Mouse (Mus musculus): ENCODE data around the gene Trmt2a. TPM values are rescaled to one million over a fixed set of nuclear protein-coding genes. Genes with fewer than 3 reads are reported as not detected.

Trmt2a gene
- total and polyA plus RNA-seq, 2 experiments, result 14.6 to 19.4 TPM

- Histone ChIP-seq H3K4me3 (ENCODE audit: insufficient read depth, low read depth, low read length) (no peak overlapping the region), H3K9ac (ENCODE audit: low read depth, low read length) (no peak overlapping the region), H3K79me2 (ENCODE audit: control insufficient read depth, insufficient read depth, low read length) (no peaks in the 10 kb centered on the region), H3K27ac (replicated peaks; ENCODE audit: insufficient read depth, low read depth, low read length) (no peak overlapping the region), H3K27me3 (ENCODE audit: control insufficient read depth, insufficient read depth, low read length) (no peaks in the 10 kb centered on the region), H3K36me3 (ENCODE audit: control insufficient read depth, insufficient read depth, low read length) (no peaks in the 10 kb centered on the region), H3K4me1 (ENCODE audit: control insufficient read depth, insufficient read depth, low read length) (no peaks in the 10 kb centered on the region)
- DNase-seq (ENCODE audit: extremely low read depth, low read depth, low spot score), result no peak
- WGBS, result 83% methylated on average over 9 of the region's 9 CpGs
- no peak for TF ChIP-seq POLR2A (IDR thresholded peaks at IDR 0.05; ENCODE audit: extremely low read depth, insufficient read depth, low read length)
- TF ChIP-seq CTCF (IDR thresholded peaks at IDR 0.05; ENCODE audit: low read depth, low read length), result no peak
Measured at GRCm38 (mm10) chr16:18218580-18218996, 29.9 kb upstream of the Trmt2a start.

DNA sequence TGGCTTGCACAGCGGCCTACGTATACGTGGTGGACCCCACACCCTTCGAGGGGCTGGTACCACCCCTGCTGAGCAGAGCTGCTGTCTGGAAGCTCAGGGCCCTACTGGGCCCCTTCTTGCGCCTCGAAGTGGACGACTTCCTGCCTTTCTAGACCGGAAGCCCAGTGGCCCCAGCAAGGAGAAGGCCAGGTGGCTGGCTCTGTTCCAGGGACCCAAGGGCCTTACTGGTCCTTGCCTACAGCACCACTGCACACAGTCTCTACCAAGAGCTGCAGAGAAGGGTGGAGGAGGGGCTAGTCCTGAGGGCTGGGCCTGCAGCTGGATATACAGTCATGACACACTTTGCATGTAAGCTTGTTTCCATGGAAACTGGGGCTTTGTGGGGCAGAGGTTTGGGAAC, 28.5 kb upstream of the Trmt2a start:
- H3K4me1 ChIP-seq (ENCODE audit: control insufficient read depth, insufficient read depth, low read length), result no peaks in the 10 kb centered on the region
- H3K4me3 ChIP-seq (ENCODE audit: insufficient read depth, low read depth, low read length), result no peak overlapping the region
- DNase-seq (ENCODE audit: extremely low read depth, low read depth, low spot score), result no peak
- no peak overlapping the region for H3K27ac ChIP-seq (replicated peaks; ENCODE audit: insufficient read depth, low read depth, low read length)
- H3K9ac ChIP-seq (ENCODE audit: low read depth, low read length), result no peak overlapping the region
- 63% methylated on average over 8 of the region's 8 CpGs for WGBS
- no peaks in the 10 kb centered on the region for H3K36me3 ChIP-seq (ENCODE audit: control insufficient read depth, insufficient read depth, low read length)
- no peaks in the 10 kb centered on the region for H3K27me3 ChIP-seq (ENCODE audit: control insufficient read depth, insufficient read depth, low read length)
- H3K79me2 ChIP-seq (ENCODE audit: control insufficient read depth, insufficient read depth, low read length), result no peaks in the 10 kb centered on the region
- TF ChIP-seq CTCF (IDR thresholded peaks at IDR 0.05; ENCODE audit: low read depth, low read length) (no peak), POLR2A (IDR thresholded peaks at IDR 0.05; ENCODE audit: extremely low read depth, insufficient read depth, low read length) (no peak)

GRCm38 (mm10) chr16:18220856-18221542, 27.5 kb upstream of the Trmt2a start:
- DNase-seq (ENCODE audit: extremely low read depth, low read depth, low spot score), result no peak
- WGBS, result 90% methylated on average over 6 of the region's 6 CpGs

DNA sequence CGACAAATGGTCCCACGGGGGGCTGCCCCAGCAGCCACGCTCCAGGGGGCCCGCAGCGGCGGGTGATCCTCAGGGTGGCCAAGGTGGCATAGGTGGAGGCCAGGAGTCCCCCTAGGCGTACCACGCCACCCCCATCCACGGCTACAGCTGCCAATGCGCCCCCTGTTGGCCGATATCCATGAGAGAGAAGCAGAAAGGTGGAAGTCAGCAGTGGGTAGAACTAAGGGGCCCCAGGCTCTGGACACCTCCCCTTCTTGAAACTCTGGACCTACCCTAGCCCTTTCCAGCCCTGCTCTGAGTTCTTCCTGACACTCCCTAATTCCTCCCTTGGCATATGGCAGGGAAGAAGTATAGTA, 27.0 kb upstream of the Trmt2a start:
- Histone ChIP-seq H3K9ac (ENCODE audit: low read depth, low read length) (no peak overlapping the region), H3K79me2 (ENCODE audit: control insufficient read depth, insufficient read depth, low read length) (no peaks in the 10 kb centered on the region), H3K4me3 (ENCODE audit: insufficient read depth, low read depth, low read length) (no peak overlapping the region), H3K27me3 (ENCODE audit: control insufficient read depth, insufficient read depth, low read length) (no peaks in the 10 kb centered on the region), H3K36me3 (ENCODE audit: control insufficient read depth, insufficient read depth, low read length) (no peaks in the 10 kb centered on the region), H3K27ac (replicated peaks; ENCODE audit: insufficient read depth, low read depth, low read length) (no peak overlapping the region), H3K4me1 (ENCODE audit: control insufficient read depth, insufficient read depth, low read length) (no peaks in the 10 kb centered on the region)
- TF ChIP-seq POLR2A (IDR thresholded peaks at IDR 0.05; ENCODE audit: extremely low read depth, insufficient read depth, low read length) (no peak), CTCF (IDR thresholded peaks at IDR 0.05; ENCODE audit: low read depth, low read length) (0 out of 2 replicates have a peak, but pooled peaks have one; percentile 9)
- no peak for DNase-seq (ENCODE audit: extremely low read depth, low read depth, low spot score)
- WGBS, result 73% methylated on average over 11 of the region's 11 CpGs

More at GRCm38 (mm10) chr16:18220856-18221542, 27.5 kb upstream of the Trmt2a start:
- TF ChIP-seq POLR2A (IDR thresholded peaks at IDR 0.05; ENCODE audit: extremely low read depth, insufficient read depth, low read length), result no peak
- TF ChIP-seq CTCF (IDR thresholded peaks at IDR 0.05; ENCODE audit: low read depth, low read length), result no peak
- no peaks in the 10 kb centered on the region for H3K36me3 ChIP-seq (ENCODE audit: control insufficient read depth, insufficient read depth, low read length)
- H3K4me3 ChIP-seq (ENCODE audit: insufficient read depth, low read depth, low read length), result no peak overlapping the region
- no peaks in the 10 kb centered on the region for H3K27me3 ChIP-seq (ENCODE audit: control insufficient read depth, insufficient read depth, low read length)
- H3K9ac ChIP-seq (ENCODE audit: low read depth, low read length), result no peak overlapping the region
- no peaks in the 10 kb centered on the region for H3K79me2 ChIP-seq (ENCODE audit: control insufficient read depth, insufficient read depth, low read length)
- no peaks in the 10 kb centered on the region for H3K4me1 ChIP-seq (ENCODE audit: control insufficient read depth, insufficient read depth, low read length)
- H3K27ac ChIP-seq (replicated peaks; ENCODE audit: insufficient read depth, low read depth, low read length), result no peak overlapping the region

DNA sequence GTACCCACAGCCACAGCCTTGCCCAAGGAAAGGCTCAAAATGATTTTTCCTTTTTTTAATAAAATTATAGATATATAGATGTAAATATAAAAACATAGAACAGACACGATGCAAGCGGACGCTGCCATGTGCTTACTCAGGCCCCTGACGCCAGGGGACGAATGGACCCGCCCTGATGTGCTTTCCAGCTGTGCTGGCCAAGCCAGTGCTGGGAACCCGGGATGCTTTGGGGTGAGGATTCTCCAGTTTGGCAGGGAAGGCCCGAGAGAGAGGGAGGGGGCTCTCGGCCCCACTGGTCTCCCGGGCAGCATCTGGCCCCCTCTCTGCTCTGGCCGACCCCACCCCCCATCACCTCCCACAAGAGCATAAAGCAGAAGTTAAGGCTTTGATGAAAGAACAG, 26.3 kb upstream of the Trmt2a start:
- no peak overlapping the region for H3K9ac ChIP-seq (ENCODE audit: low read depth, low read length)
- no peak overlapping the region for H3K27ac ChIP-seq (replicated peaks; ENCODE audit: insufficient read depth, low read depth, low read length)
- no peak for DNase-seq (ENCODE audit: extremely low read depth, low read depth, low spot score)
- no peak for TF ChIP-seq CTCF (IDR thresholded peaks at IDR 0.05; ENCODE audit: low read depth, low read length)
- no peak for TF ChIP-seq POLR2A (IDR thresholded peaks at IDR 0.05; ENCODE audit: extremely low read depth, insufficient read depth, low read length)
- H3K79me2 ChIP-seq (ENCODE audit: control insufficient read depth, insufficient read depth, low read length), result no peaks in the 10 kb centered on the region
- WGBS, result 89% methylated on average over 11 of the region's 11 CpGs
- H3K36me3 ChIP-seq (ENCODE audit: control insufficient read depth, insufficient read depth, low read length), result no peaks in the 10 kb centered on the region
- no peaks in the 10 kb centered on the region for H3K27me3 ChIP-seq (ENCODE audit: control insufficient read depth, insufficient read depth, low read length)
- no peak overlapping the region for H3K4me3 ChIP-seq (ENCODE audit: insufficient read depth, low read depth, low read length)
- H3K4me1 ChIP-seq (ENCODE audit: control insufficient read depth, insufficient read depth, low read length), result no peaks in the 10 kb centered on the region

GRCm38 (mm10) chr16:18227187-18227586, 21.3 kb upstream of the Trmt2a start:
- Histone ChIP-seq H3K4me1 (ENCODE audit: control insufficient read depth, insufficient read depth, low read length) (no peaks in the 10 kb centered on the region), H3K79me2 (ENCODE audit: control insufficient read depth, insufficient read depth, low read length) (no peaks in the 10 kb centered on the region), H3K4me3 (ENCODE audit: insufficient read depth, low read depth, low read length) (no peak overlapping the region), H3K9ac (ENCODE audit: low read depth, low read length) (no peak overlapping the region), H3K36me3 (ENCODE audit: control insufficient read depth, insufficient read depth, low read length) (no peaks in the 10 kb centered on the region), H3K27me3 (ENCODE audit: control insufficient read depth, insufficient read depth, low read length) (no peaks in the 10 kb centered on the region), H3K27ac (replicated peaks; ENCODE audit: insufficient read depth, low read depth, low read length) (no peak overlapping the region)
- no peak for DNase-seq (ENCODE audit: extremely low read depth, low read depth, low spot score)
- 92% methylated on average over 13 of the region's 13 CpGs for WGBS
- TF ChIP-seq POLR2A (IDR thresholded peaks at IDR 0.05; ENCODE audit: extremely low read depth, insufficient read depth, low read length), result no peak
- no peak for TF ChIP-seq CTCF (IDR thresholded peaks at IDR 0.05; ENCODE audit: low read depth, low read length)
